In genomic region chr12:13211746-13212482, GRCm38 (mm10) we compare ENCODE assay signal across 9 mouse cellular contexts. TPM values are rescaled to one million over a fixed set of nuclear protein-coding genes. Genes with fewer than 3 reads are reported as not detected.
DNase-seq lines count a peak whose midpoint lies in the region; ATAC-seq lines count a peak whose summit lies in the region.
"Had no signal": no experiment of that assay in that cellular context is flagged by ENCODE, and none has a peak within 500 bp of the region (broad histone marks: within the 10 kb centered on the region; RNA-seq: fewer than 3 reads in every experiment).

No protein-coding gene starts in this region.

- no peaks in the 10 kb centered on the region for H3K36me3 ChIP-seq in kidney, embryonic 14.5 days (ENCODE audit: control insufficient read depth, insufficient read depth, low read length)

- peak; percentile 50 for ATAC-seq in kidney, embryonic 14.5 days (ENCODE audit: low FRiP score, low TSS enrichment)

- no peaks in the 10 kb centered on the region for H3K27me3 ChIP-seq in kidney, embryonic 14.5 days (ENCODE audit: control insufficient read depth, insufficient read depth, low read length)

- WGBS in kidney, embryonic 14.5 days, result 38% methylated on average over 11 of the region's 11 CpGs

- H3K27ac ChIP-seq in kidney, embryonic 14.5 days (ENCODE audit: low read depth, low read length), result peak overlapping the region; percentile 49; the same call in 1 of the 2 replicates
- H3K27ac ChIP-seq: liver, embryonic 14.5 days had no signal

- DNase-seq in adrenal gland, adult (ENCODE audit: inconsistent age in 2 of 2, low spot score in 1 of 2), result peak; percentile 44 to 77
- DNase-seq in adrenal gland, postnatal 4 days (ENCODE audit: low spot score in 2 of 2), result no peak
- peak; percentile 56 for DNase-seq in adipocyte (ENCODE audit: low spot score)
- DNase-seq in gastrocnemius, postnatal 4 days (ENCODE audit: low spot score in 2 of 2), result peak; percentile 26 to 50
- DNase-seq in left cerebral cortex, postnatal 36 days (ENCODE audit: low spot score in 2 of 2), result peak; percentile 81 to 83
- DNase-seq in thymus, postnatal 25 days, result no peak
- DNase-seq in cerebellum, adult 11-12 months, result no peak

- H3K4me3 ChIP-seq in kidney, embryonic 14.5 days (ENCODE audit: low read length), result no peak overlapping the region

- no peak overlapping the region for H3K4me2 ChIP-seq in kidney, embryonic 14.5 days (replicated peaks; ENCODE audit: low read depth, low read length)

- H3K4me1 ChIP-seq in kidney, embryonic 14.5 days (ENCODE audit: control insufficient read depth, insufficient read depth, low read length), result peaks cover 27% of the 10 kb centered on the region

- intact Hi-C loops in left cerebral cortex, postnatal 36 days (cut with DNase I), result loop anchor here (2.0 to 10.0 kb wide), 4 partner anchors 67 to 887 kb away; no protein-coding TSS in a partner anchor

- no peaks in the 10 kb centered on the region for H3K9me3 ChIP-seq in kidney, embryonic 14.5 days (ENCODE audit: control insufficient read depth, low read length)

- no peak overlapping the region for H3K9ac ChIP-seq in kidney, embryonic 14.5 days (ENCODE audit: low read depth, low read length)
- H3K9ac ChIP-seq: liver, embryonic 14.5 days had no signal

RNA-seq across cellular contexts. Expression of gene Ddx1, which starts 37.1 kb away (rescaled TPM):
- total RNA-seq in adrenal gland, postnatal 4 days (2021), result 100 to 1,000 TPM; 103 to 116 TPM
- total RNA-seq in gastrocnemius, postnatal 4 days (2021), result 100 to 1,000 TPM; 106 to 109 TPM
- polyA plus RNA-seq in kidney, embryonic 14.5 days (2014; fragmentation: Nextera tagmentation; extraction: Ambion mirVana), result 132 and 179 TPM in 2 replicates
- total RNA-seq in left cerebral cortex, postnatal 36 days (2021), result 100 to 1,000 TPM; 112 to 127 TPM

RNA-seq across cellular contexts. Expression of gene Nbas, which starts 57.0 kb away (rescaled TPM):
- 10 to 100 TPM; 28.1 to 28.7 TPM for total RNA-seq in adrenal gland, postnatal 4 days (2021)
- total RNA-seq in gastrocnemius, postnatal 4 days (2021), result 10 to 100 TPM; 21.7 to 22.9 TPM
- polyA plus RNA-seq in kidney, embryonic 14.5 days (2014; fragmentation: Nextera tagmentation; extraction: Ambion mirVana), result 11.7 and 18.3 TPM in 2 replicates
- total RNA-seq in left cerebral cortex, postnatal 36 days (2021), result 10 to 100 TPM; 31.3 to 33.6 TPM

Comparison
In these comparisons a context has a peak if more than half of its experiments do, and no peak if none do; other contexts are left out.
1. DNase-seq: peak in adrenal gland, adult (2 of 2), adipocyte (single experiment), gastrocnemius, postnatal 4 days (2 of 2) and left cerebral cortex, postnatal 36 days (2 of 2); none in adrenal gland, postnatal 4 days (0 of 2), thymus, postnatal 25 days (single experiment) and cerebellum, adult 11-12 months (single experiment).